Mouse (Mus musculus): ENCODE measurements around the gene Vmn1r124. TPM values are rescaled to one million over a fixed set of nuclear protein-coding genes. Genes with fewer than 3 reads are reported as not detected.
"Not testable (repeated sequence)": the region's sequence is repeated elsewhere in the genome, so short reads cannot be mapped to it uniquely, and the experiment has no call there.

Vmn1r124 gene
- not detected for total RNA-seq (2021)
- long read RNA-seq, experiment 1: 0 reads
- long read RNA-seq, experiment 2: 0 reads

GRCm38 (mm10) chr7:21260517-21260916 lies at the start of gene Vmn1r124:
Vmn1r124 (minus strand) TSS chr7:21260617.
- DNase-seq (ENCODE audit: low spot score in 2 of 2): not testable (repeated sequence)

- not testable (repeated sequence) for DNase-seq (ENCODE audit: low spot score in 2 of 2)
These were observed 41.0 kb upstream of the Vmn1r124 start, which contains the start of gene Vmn1r126 for GRCm38 (mm10) chr7:21301367-21301766. Vmn1r126 (minus strand) TSS chr7:21301467.

DNA sequence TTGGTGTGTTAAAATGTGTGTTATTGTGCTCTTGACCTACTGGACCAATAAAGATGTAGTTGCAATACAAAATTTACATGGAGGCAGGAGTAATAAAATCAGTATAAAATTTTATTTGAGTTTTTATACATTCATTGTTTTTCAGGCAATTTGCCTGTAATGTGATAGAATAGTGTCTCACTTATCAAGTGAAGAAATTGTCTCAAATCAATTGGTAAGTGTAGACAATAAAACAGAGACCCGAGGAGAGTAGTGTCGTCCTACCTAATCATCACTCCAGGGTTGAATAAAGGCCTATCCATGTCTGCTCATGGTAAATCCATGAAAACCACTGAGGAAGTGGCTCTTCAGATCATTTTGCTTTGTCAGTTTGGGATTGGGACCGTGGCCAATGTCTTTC lies 11.5 kb upstream of the Vmn1r124 start, which contains the start of gene Vmn1r125:
Vmn1r125 (plus strand) TSS at position 301 of the 400 bp plus-strand sequence.
- not testable (repeated sequence) for DNase-seq (ENCODE audit: low spot score in 2 of 2)

Other genes starting within 250 kb of the Vmn1r124 start
- gene Vmn1r119, start 248.2 kb downstream of the Vmn1r124 start, total RNA-seq (2021): not detected
- gene Vmn1r120, start 206.8 kb downstream of the Vmn1r124 start, total RNA-seq (2021): not detected
- gene Vmn1r121, start 162.1 kb downstream of the Vmn1r124 start, total RNA-seq (2021): not detected
- not detected for gene Vmn1r122, start 126.5 kb downstream of the Vmn1r124 start, total RNA-seq (2021)
- not detected for gene Vmn1r123, start 98.4 kb downstream of the Vmn1r124 start, total RNA-seq (2021)
- not detected for gene Gm5157, start 70.2 kb downstream of the Vmn1r124 start, total RNA-seq (2021)
- not detected for gene Vmn1r125, start 11.6 kb upstream of the Vmn1r124 start, total RNA-seq (2021)
- gene Vmn1r126, start 40.9 kb upstream of the Vmn1r124 start, total RNA-seq (2021): not detected
- gene Vmn1r127, start 59.2 kb upstream of the Vmn1r124 start, total RNA-seq (2021): not detected
- not detected for gene Vmn1r128, start 88.8 kb upstream of the Vmn1r124 start, total RNA-seq (2021)
- not detected for gene Vmn1r129, start 100.7 kb upstream of the Vmn1r124 start, total RNA-seq (2021)
- not detected for gene Gm6882, start 172.1 kb upstream of the Vmn1r124 start, total RNA-seq (2021)